Mouse (Mus musculus) cerebellum, adult (tissue): ENCODE measurements around the gene Gm44511.
"Not testable (repeated sequence)": the region's sequence is repeated elsewhere in the genome, so short reads cannot be mapped to it uniquely, and the experiment has no call there.

Experiments used
- ATAC-seq: cut with Nextera tagmentation; 2 replicates; pipeline ENCODE4 v1.9.2; 2017; ENCODE audit warnings: mild to moderate bottlenecking, moderate library complexity, mixed read lengths; ENCODE audit not compliant: insufficient number of reproducible peaks, low FRiP score, low TSS enrichment

Gene Gm44511

GRCm38 (mm10) chr6:128841327-128842089, 15.4 kb upstream of the Gm44511 start:
- ATAC-seq, result no peak

GRCm38 (mm10) chr6:128840669-128841068, 14.6 kb upstream of the Gm44511 start:
- not testable (repeated sequence) for ATAC-seq

GRCm38 (mm10) chr6:128839921-128840320, 13.8 kb upstream of the Gm44511 start:
- ATAC-seq, result no peak

GRCm38 (mm10) chr6:128839266-128839771, 13.2 kb upstream of the Gm44511 start:
- peak; percentile 23 for ATAC-seq

- 0 out of 2 replicates have a peak, but pooled peaks have one; percentile 9 for ATAC-seq
Measured at GRCm38 (mm10) chr6:128838342-128839265, 12.5 kb upstream of the Gm44511 start.

GRCm38 (mm10) chr6:128837454-128838341, 11.6 kb upstream of the Gm44511 start:
- ATAC-seq, result peak; percentile 13; the same call in 1 of the 2 replicates

- no peak for ATAC-seq
Measured at GRCm38 (mm10) chr6:128836955-128837334, 10.8 kb upstream of the Gm44511 start.

- no peak for ATAC-seq
Measured at GRCm38 (mm10) chr6:128836191-128836954, 10.3 kb upstream of the Gm44511 start.

- no peak for ATAC-seq
Measured at GRCm38 (mm10) chr6:128835571-128835970, 9.5 kb upstream of the Gm44511 start.

GRCm38 (mm10) chr6:128833046-128833445, 6.9 kb upstream of the Gm44511 start:
- ATAC-seq, result no peak

- ATAC-seq, result no peak
Measured at GRCm38 (mm10) chr6:128829837-128830236, 3.7 kb upstream of the Gm44511 start.

GRCm38 (mm10) chr6:128826781-128827180, 666 bp upstream of the Gm44511 start:
- no peak for ATAC-seq

- ATAC-seq, result no peak
Measured at GRCm38 (mm10) chr6:128818083-128818802, 7.9 kb downstream of the Gm44511 start.

GRCm38 (mm10) chr6:128808532-128808931, 17.6 kb downstream of the Gm44511 start:
- no peak for ATAC-seq

- ATAC-seq, result no peak
Measured at GRCm38 (mm10) chr6:128807021-128807420, 19.1 kb downstream of the Gm44511 start.

GRCm38 (mm10) chr6:128804823-128805640, 21.1 kb downstream of the Gm44511 start:
- ATAC-seq, result not testable (repeated sequence)

- peak; percentile 90 for ATAC-seq
Measured at GRCm38 (mm10) chr6:128802999-128803857, 22.9 kb downstream of the Gm44511 start.
